Comparison of ENCODE assay signal across 35 mouse cellular contexts in the genomic region with DNA sequence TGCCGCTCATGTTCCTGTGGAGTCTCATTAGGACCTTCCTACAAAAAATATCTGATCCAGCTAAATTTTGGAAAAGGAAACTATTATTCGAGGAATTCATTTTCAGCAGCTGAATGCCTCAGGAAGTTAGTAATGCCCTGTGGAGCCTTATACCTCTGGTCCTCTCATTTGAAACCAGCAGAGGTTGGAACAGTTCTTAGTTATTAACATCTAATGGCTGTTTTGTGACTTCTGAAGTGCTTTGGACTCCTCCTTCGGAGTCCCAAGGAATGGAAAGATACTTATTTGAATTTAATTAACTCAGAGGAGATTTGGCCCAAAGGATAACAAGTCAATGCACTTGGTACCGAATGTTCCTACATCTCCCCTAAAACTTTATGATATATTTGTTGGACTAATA.
"Had no signal": no experiment of that assay in that cellular context is flagged by ENCODE, and none has a peak within 500 bp of the region (broad histone marks: within the 10 kb centered on the region; RNA-seq: fewer than 3 reads in every experiment).

No protein-coding gene starts in this region.

- H3K9ac ChIP-seq: heart, embryonic 12.5 days; heart, embryonic 13.5 days; heart, embryonic 15.5 days; hindbrain, embryonic 12.5 days; hindbrain, embryonic 13.5 days; hindbrain, embryonic 14.5 days; hindbrain, embryonic 15.5 days; intestine, embryonic 15.5 days; kidney, embryonic 15.5 days had no signal

- H3K4me1 ChIP-seq: heart, embryonic 10.5 days; heart, embryonic 12.5 days; heart, embryonic 13.5 days; heart, embryonic 15.5 days; hindbrain, embryonic 10.5 days; hindbrain, embryonic 12.5 days; hindbrain, embryonic 13.5 days; hindbrain, embryonic 15.5 days; intestine, embryonic 15.5 days; kidney, embryonic 15.5 days had no signal

- H3K4me2 ChIP-seq: heart, embryonic 11.5 days; heart, embryonic 12.5 days; heart, embryonic 13.5 days; heart, embryonic 15.5 days; hindbrain, embryonic 12.5 days; hindbrain, embryonic 13.5 days; hindbrain, embryonic 14.5 days; hindbrain, embryonic 15.5 days; intestine, embryonic 15.5 days; kidney, embryonic 15.5 days had no signal

- H3K27ac ChIP-seq: heart, adult 2 months; heart, embryonic 10.5 days; heart, embryonic 13.5 days; heart, embryonic 15.5 days; hindbrain, embryonic 10.5 days; hindbrain, embryonic 12.5 days; hindbrain, embryonic 13.5 days; hindbrain, embryonic 14.5 days; hindbrain, embryonic 15.5 days; hindbrain, postnatal 0 days; intestine, embryonic 15.5 days; kidney, embryonic 15.5 days; kidney, postnatal 0 days; layer of hippocampus, adult 2 months had no signal

- H3K27me3 ChIP-seq: heart, embryonic 12.5 days; heart, embryonic 13.5 days; heart, embryonic 15.5 days; hindbrain, embryonic 12.5 days; hindbrain, embryonic 13.5 days; hindbrain, embryonic 15.5 days; intestine, embryonic 15.5 days; kidney, embryonic 15.5 days had no signal

- H3K9me3 ChIP-seq: heart, embryonic 10.5 days; heart, embryonic 12.5 days; heart, embryonic 13.5 days; heart, embryonic 15.5 days; hindbrain, embryonic 10.5 days; hindbrain, embryonic 12.5 days; hindbrain, embryonic 13.5 days; hindbrain, embryonic 15.5 days; intestine, embryonic 15.5 days; kidney, embryonic 15.5 days had no signal

- DNase-seq: heart, adult 2 months; heart, postnatal 10 days; heart, postnatal 14 days; heart, postnatal 36 days; heart, postnatal 4 days; kidney, adult 11 months; kidney, adult 18-20 months; kidney, adult 2 months; kidney, adult 8-10 months; kidney, adult 9 months; kidney, postnatal 10 days; kidney, postnatal 14 days; kidney, postnatal 25 days; kidney, postnatal 36 days; kidney, postnatal 4 days; layer of hippocampus, adult 9-11 months; layer of hippocampus, postnatal 36 days had no signal

- H3K4me3 ChIP-seq: heart, adult 2 months; heart, embryonic 10.5 days; heart, embryonic 12.5 days; heart, embryonic 13.5 days; heart, embryonic 15.5 days; hindbrain, embryonic 10.5 days; hindbrain, embryonic 12.5 days; hindbrain, embryonic 13.5 days; hindbrain, embryonic 15.5 days; intestine, embryonic 15.5 days; kidney, embryonic 15.5 days; layer of hippocampus, adult 2 months had no signal

- ATAC-seq: hindbrain, postnatal 0 days; inflammation-experienced regulatory T-cells, adult 6 months; intestine, embryonic 15.5 days; intestine, embryonic 16.5 days; intestine, postnatal 0 days had no signal

- H3K36me3 ChIP-seq: heart, embryonic 10.5 days; heart, embryonic 12.5 days; heart, embryonic 13.5 days; heart, embryonic 15.5 days; hindbrain, embryonic 10.5 days; hindbrain, embryonic 12.5 days; hindbrain, embryonic 13.5 days; hindbrain, embryonic 15.5 days; intestine, embryonic 15.5 days; kidney, embryonic 15.5 days had no signal
